Mouse (Mus musculus) lung, postnatal 25 days (tissue): ENCODE results near the gene Msn.
"Not testable (repeated sequence)": the region's sequence is repeated elsewhere in the genome, so short reads cannot be mapped to it uniquely, and the experiment has no call there.

Experiments used
- DNase-seq: peaks from one replicate; pipeline ENCODE4 v3.0.0; 2022; ENCODE audit warnings: low spot score

Msn gene

DNA sequence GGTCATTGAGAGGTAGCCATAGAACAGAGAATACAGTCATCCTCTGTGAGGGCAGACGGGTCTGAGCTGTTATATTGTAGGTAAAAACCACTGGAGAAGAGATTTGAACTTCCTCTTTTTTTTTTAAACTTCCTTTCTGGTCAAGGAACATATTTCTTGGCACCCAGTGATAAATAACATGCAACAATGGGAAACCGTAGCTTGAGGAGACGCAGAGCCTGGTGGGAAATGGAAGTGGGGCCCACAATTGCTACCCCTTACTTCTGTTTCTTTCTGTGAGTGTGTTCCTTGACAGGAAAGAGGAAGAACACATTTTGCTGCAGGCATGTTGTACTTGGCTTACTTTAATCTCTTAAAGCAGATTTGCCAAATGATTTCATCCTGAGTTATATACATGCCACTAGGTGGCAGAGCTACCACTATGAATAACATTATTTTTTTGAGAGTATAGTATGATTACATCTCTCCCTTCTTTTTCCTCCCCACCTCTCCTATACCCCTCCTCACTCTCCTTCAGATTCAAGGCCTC, 49.2 kb downstream of the Msn start:
- DNase-seq = peak; percentile 54

DNA sequence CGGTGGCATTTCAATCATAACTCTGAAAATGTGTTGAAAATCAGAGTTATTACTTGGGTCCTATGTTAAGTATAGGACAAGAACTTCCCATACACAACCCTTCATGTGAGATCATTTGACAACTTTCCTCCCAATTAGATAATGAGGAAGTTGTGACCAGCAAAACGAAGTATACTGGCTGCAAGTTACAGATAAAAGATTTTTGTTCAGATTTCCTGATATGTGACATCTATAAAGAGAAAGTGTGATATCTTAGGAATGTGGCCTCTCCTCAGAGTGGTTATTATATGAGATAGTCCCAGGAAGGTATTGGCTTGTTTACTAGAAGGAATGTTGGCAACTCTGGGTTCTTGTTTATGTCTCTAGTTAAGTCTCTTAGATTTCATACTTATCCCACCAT, 52.4 kb downstream of the Msn start:
- DNase-seq = no peak

DNA sequence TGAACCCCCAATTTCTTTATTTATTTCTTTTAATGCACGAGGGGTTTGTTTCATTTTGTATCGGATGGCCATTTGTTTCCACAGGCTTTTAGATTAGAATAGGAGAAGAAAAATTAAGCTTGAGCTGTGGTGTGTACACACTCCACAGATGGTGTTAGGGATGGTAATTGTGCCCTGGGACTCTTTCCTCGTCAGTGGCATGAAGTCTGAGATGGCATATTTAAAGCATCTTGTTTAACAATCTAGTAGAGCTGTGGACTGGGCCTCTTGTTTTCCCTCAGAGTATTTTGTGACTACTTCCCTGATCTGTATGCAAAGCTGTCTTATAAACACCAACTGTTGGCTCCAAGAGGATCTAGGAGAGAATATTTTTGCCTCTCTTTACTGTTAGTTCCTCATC, 57.5 kb downstream of the Msn start:
- DNase-seq = no peak

DNA sequence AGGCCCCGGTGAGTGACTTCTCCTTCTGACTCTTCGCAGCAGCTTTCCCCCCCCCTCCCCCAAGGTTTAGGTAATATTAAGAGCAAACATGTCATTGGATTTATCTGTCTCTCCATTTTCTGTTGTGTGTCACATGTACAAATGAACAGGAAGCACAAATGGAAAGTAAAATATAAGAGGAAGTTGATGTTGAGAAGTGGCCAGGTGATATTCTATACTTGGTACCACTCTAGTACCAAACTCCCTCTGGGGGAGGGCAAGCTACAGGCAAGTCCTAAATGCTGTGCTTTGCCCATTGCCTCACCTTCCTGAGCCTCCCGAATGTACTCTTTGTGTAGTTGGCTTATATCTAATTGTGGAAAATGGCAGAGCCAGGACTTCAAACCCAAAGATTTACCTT, 62.1 kb downstream of the Msn start:
- no peak for DNase-seq

DNA sequence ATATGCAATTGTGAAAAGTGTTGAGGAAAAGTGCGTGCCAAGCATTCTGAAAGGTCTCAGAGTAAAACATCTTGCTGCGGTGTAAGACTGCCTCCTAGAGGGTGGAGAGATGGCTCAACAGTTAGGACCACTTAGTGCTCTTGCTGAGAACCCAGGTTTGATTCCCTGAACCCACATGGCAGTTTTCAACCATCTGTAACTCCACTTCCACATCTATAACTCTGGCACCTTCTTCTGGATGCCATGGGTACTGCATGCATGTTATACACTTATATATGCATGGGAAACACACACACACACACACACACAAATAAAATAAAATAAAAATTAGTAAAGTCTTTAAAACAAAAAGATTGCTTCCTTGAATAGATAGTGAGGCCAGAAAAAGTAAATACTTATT, 66.7 kb downstream of the Msn start:
- DNase-seq = no peak

DNA sequence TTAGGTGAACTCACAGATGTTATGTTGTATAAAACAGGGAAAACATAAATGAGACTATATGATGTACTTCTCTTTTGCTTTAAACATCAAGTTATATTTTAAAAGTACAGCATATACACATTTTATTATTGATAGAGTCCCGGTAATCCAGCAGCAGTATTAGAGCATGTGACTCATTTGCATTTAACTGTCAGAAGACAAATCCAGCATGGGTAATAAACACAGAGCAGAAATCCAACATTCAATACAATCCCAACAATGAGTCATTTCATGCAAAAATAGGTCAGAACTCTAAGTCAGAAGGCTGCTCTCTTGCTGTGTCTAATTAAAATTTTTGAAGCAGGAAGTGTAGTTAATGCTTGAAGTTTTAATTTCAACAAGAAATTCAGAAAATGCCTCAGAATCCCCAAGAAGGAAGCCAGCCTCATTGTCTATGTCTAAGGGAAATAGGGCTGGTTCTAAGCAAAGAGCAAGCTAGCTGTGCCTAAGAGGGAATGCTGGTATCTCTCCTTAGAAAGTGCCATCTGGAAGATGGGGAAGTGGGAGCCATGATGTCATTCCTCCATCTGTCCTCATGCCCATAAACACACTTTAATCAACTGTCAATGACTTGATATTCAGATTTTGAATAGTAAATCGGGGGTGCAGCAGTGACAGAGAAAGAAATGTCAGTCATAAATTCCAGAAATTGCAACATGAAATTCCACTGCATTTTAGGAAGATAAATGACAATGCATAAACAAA, 76.0 kb downstream of the Msn start:
- no peak for DNase-seq

DNA sequence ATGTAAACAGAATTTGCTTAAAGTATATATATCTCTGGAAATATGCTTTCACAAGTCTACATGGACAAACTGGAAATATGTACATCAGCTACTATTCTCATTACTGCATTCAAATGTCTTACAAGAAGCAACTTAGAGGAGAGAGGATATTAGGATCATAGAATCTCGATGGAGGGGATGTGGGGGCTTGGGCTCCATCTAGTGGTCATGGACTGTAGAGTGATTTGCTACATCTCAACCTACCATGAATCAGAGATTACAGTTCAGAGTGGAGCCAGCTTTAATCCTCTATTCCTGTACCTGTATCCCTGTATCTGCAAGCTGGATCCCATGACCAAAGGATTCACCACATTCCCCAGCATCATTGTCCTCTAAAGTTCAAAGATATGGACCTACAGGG, 82.6 kb downstream of the Msn start:
- DNase-seq = peak; percentile 42

DNA sequence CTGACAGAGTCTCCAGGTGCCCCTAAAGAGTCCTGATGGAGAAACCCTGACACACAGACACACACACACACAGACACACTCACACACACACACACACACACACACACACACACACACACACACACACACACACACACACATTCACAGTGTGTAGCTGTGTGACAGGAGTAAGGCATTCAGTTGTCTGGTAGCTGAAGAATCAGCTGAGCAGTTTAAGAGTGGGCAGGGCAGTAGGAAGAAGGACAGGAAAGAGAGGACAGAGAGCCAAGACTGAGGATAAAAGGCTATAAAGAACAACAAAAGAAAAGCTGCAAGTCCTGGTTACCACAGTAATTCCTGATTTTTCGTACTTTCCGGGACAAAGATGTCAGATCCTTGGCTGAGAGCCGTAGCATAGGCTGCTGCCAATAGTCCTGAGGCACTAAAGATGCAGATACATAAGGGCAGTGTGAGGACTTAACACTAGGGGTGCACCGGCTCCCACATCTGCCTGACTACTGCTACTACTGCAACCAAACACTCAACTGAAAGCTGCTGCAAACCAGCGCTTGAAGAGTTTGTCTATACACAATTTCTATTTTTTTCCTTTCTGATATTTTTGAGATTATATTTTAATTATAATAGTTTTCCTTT, 88.4 kb downstream of the Msn start:
- DNase-seq = no peak

DNA sequence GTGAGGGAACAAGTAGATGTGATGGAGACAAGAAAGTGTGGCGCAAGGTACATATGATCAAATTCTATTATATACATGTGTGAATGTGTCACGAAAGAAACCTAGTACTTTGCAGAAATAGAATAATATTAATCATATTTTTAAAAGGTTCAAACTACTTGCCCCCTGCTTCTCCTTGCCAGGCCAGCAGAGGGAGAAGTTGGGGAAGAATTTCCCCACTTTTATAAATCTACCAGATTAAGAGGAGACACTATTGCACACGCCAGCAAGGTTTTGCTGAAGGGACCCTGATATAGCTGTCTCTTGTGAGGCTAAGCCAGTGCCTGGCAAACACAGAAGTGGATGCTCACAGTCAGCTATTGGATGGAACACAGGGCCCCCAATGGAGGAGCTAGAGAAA, 109.3 kb downstream of the Msn start:
- not testable (repeated sequence) for DNase-seq

DNA sequence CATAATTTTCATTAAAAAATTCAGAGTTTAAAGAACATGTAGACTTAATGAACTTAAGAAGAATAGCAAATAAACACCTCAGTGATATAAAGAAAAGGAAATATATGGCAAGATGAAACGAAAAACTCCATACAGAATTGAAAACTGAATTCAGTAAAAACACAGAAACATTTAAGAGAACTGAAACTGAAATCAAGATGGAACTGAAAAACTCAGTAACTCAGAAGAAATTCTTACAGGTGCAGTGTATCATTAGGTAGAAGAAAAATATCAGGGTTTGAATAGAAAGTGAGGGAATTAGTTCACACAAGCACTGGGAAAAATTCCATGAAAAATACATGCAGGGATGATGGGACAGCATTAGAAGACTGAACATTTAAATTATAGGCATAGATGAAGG, 111.0 kb downstream of the Msn start:
- no peak for DNase-seq

DNA sequence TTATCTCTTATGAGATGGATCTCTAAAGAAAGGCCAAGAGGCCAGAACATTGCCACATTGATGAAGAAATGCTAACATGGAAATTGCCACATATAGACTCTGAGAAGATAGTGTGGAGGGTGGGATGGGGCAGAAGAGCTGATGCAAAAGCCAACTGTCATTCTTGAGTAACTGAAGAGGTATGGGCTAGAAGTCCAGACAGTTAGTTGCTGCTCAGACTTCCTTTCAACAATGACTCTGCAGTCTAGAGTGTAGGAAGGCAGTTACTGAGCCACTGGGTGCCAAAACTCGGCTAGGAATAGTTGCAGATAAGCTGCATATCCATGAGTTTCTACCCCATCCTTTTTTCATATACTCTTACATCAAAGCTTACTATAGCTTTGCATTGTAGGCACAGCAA, 122.2 kb downstream of the Msn start:
- peak; percentile 11 for DNase-seq
